Mouse (Mus musculus) embryo, embryonic 11 days (tissue): ENCODE measurements around the gene Abtb2.

Source experiments
- DNase-seq: peaks from one replicate; pipeline ENCODE4 v3.0.0-alpha.2; 2015

The Abtb2 gene

GRCm38 (mm10) chr2:103586423-103586822, 20.3 kb downstream of the Abtb2 start:
- DNase-seq = no peak

- DNase-seq = no peak
These were observed 22.7 kb downstream of the Abtb2 start for GRCm38 (mm10) chr2:103588776-103589175.

- no peak for DNase-seq
These were observed 23.3 kb downstream of the Abtb2 start for GRCm38 (mm10) chr2:103589400-103589799.

- DNase-seq = no peak
These were observed 24.5 kb downstream of the Abtb2 start for GRCm38 (mm10) chr2:103590645-103591044.

DNA sequence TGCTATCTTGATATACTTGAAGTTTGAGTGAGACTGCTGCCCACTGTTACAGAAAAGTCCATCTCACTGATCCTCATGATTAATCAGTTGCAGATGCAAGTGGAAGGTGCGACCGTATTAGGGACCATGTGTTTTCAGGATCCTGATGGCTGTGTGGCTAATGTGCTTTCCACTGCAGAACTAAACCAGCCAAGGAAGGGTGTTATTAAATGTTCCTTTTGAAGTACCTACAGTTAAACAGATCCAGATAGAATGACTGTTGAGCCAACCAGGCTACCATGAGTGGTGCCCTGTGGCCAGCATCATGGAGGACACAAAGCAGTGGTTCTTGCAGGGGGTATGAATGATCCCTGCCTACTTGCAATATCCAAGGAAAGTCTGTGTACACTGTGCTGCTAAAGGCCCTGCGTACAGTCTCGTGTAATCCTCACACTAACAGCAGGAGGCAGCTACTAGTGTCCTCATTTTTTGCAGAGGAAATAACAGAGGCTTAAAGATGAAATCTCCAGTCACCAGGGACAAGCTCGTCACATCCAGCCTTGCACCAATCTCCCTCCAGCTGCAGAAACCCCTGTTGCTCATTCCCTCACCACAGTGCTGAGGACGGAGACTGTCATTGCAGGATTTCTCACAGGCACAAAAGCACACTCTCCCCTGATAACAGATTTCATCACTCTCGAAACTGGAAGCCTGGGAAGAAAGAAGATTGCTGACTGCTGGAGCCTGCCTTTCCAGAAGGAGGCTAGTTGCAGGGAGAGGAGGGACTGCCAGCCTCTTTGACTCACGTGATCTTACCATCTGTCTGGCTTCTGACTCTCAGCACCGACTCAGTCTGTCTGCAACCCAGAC, 25.9 kb downstream of the Abtb2 start:
- DNase-seq = no peak

DNA sequence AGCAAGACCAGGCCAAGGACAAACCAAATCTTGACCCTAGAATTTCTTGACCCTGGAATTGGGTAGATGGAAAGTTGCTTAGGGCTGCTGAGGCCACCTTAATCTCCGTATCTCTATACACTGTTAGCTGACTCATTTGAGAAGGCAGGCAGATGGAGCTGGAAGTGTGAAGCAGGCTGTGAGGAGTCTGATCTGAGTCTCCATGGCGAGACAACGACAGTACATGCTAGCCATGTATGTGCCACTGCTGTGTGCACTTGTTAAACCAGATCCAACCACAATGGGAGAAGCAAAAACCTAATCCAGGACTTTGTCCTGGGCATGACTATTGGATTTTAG, 26.4 kb downstream of the Abtb2 start:
- DNase-seq = no peak

- DNase-seq = no peak
These were observed 28.5 kb downstream of the Abtb2 start for GRCm38 (mm10) chr2:103594592-103595011.

DNA sequence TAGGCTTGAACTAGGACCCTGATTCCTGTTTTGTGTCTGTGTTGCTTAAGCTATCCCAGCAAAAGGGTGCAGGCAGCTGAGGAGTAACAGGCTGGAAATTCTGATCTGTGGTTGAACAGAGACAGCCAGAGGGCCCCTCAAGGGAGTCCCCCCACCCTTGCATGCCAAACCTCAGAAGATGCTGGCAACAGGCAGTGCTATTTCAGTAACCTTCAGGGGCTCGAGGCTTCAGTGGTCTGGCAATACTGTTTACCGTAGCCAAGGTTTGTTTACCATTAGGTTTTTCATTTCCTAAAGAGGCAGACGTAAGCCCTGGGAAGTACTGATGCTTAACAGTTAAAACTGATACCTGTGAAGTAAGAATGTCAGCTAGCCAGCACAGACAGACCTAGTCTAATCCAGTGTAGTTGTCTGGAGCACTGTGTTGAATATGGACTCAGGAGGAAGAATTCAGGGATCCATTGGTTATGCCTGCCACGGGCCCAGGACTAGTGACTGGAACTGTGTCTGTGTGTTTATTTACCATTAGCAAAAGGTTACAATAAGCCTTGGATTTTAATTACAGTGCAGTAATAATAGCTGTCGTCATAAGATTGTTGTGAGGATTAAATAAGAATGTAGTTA, 29.0 kb downstream of the Abtb2 start:
- no peak for DNase-seq

DNA sequence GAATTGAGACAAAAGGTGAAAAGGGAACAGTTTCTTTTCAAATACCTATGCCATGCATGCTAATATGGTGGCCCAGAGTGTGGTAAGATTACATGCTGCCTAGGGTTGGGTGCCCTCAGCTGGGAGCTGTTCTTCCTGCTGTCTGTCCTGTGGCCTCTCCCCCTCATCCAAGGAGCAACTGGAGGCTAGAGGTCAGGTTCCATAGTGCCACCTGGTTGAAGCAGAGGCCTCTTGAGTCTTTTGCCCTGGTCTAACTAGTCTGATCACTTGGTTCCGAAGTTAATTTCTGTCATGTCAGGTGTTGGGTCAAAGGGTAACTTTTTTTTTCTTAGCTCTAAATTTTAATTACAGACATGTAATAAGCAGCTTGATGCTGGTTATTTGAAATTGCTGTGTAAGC, 33.2 kb downstream of the Abtb2 start:
- DNase-seq = no peak

GRCm38 (mm10) chr2:103600165-103600891, 34.2 kb downstream of the Abtb2 start:
- DNase-seq = peak; percentile 70

DNA sequence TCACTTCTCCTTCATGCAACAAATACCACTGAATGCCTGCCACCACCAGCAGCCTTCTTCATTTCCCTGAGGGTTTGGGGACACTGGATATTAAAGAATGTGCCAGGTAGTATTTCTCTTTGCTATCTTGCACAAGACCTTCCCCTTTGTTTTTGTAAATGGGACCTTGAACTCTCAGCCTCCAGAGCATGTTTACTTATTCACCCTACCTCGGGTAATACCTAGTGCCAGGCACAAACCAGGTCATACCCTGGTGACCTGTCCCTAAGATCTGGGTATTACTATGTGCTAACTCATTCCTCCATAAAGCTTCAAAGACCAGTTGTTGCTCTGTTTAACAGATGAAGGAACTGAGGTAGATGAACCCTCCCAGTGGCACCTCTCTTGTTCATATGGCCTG, 35.0 kb downstream of the Abtb2 start:
- no peak for DNase-seq

DNA sequence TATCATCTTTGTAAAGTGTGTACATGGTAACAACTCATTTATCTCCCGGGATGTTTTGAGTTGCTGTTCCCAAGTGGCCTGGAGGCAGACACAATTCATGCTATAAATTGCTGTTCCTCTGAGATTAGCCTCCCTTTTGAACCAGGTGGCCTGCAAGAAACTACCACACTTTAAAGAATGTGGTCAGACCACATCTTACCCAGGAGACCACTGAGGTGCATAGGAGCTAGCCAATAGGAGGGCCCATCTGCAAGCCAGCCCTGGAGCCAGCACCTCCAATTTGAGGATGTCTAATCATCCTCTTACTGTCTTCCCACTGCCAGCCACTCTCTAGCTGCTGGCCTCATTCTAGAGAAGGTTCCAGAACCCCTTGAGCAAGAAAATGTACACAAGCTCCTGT, 35.4 kb downstream of the Abtb2 start:
- DNase-seq = no peak

DNA sequence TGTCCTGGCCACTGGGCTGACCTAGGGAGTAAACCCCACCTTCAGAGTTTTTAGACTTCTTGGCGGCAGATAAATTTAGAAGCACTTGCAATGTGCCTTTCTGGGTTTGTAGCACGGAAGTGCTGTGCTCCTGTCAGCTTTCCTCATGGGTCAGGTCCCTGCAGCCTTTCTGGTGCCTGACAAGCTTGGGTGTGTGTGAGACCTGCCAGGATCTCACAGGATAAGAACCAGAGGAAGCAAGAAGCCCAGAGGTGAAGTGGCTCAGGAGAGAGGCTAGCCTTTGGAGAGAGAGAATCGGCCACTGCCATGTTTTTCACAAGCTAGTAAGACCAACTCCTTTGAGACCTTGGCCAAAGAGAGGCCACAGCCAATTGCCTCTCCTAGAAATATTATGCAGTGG, 37.1 kb downstream of the Abtb2 start:
- no peak for DNase-seq

- no peak for DNase-seq
These were observed 37.8 kb downstream of the Abtb2 start for GRCm38 (mm10) chr2:103603869-103604268.

DNA sequence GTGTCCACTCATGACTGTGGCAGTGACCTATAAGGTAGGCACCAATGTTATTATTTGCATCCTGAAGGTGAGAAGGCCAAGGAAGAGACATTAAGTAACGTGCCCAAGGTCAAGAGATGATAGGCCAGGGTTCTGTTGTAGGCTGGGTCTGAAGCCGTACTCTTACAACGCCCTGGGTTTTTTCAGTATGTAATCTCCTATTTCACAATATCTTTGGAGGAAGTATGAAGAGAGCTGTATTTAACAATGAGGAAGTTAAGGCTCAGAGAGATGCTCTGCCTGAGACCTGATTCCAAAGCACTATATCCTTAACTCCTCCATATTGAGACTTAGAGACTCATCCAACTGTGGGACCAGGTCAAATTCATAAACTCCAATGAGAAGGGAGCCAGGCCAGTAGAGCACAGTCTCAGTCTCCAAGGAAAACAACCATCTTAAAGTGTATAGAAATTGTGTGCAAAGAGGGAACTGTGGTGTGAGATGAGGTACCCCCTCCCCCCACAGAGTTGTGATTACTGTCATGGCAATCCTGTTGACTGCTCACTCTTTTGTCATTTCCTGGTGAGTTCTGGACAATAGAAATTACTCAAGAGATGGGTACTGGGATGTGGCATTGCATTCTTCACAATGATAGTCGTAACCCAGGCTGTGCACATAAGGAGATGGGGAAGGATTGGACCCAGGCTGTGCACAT, 39.8 kb downstream of the Abtb2 start:
- DNase-seq = no peak

DNA sequence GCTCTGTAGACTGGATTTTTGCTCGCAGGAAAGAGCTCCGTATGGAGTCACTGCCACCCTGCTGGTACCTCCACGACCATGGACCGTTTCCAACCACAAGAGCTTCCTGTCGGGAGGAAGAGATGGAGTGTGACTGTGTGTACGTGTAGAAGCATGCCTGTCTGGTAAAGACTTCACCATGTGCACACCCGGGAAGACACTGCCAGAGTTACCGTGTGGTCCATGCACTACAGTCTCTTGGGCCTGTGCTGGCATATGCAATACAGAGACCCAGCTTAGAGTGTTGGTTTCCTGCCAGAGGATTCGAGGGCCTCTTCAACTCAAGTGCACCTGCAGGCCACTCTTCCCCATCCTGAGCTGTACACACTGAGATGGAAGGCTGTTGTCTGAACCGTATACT, 41.8 kb downstream of the Abtb2 start:
- DNase-seq = no peak

- no peak for DNase-seq
These were observed 42.8 kb downstream of the Abtb2 start for GRCm38 (mm10) chr2:103608947-103609346.

DNA sequence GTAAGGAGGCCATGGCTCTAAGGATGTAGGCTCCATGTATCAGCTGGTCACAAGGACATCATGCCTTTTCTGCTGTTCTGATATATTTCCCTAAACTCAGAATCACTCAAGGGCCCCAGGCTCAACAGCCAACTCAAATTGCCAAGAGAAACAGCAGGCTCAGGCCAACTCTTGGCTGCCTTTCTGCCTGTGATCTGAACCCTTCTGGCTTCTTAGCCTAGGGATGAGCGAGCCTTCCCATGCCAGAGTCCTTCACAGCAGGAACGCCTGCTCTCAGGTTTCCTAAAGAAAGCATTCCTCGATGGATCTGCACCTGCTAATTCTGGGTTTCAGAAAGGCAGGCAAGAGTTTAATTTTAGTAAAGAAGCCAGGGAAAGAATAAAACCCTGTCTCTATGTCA, 43.4 kb downstream of the Abtb2 start:
- no peak for DNase-seq

GRCm38 (mm10) chr2:103610831-103611535, 44.9 kb downstream of the Abtb2 start:
- no peak for DNase-seq

- no peak for DNase-seq
These were observed 47.8 kb downstream of the Abtb2 start for GRCm38 (mm10) chr2:103613865-103614264.

DNA sequence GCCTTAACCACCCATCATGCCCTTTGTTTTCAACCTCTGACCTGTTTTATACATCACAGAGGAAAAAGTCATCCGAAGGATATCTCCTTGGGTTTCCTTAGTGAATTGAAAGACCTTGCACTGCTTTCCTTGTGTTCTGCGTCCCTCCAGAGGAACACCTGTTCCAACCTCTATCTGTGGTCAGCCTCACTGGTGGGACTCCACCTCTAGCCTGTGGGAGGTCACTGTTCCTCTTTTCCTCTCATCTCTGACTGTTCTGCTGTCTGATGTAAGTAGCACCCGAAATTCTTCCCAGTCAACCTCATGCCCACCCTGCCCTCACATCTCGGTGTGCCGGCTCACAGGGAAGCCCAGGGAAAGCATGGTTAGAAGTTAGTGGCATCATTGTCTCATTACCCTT, 48.9 kb downstream of the Abtb2 start:
- no peak for DNase-seq

- no peak for DNase-seq
These were observed 52.3 kb downstream of the Abtb2 start for GRCm38 (mm10) chr2:103618407-103618806.

- DNase-seq = peak; percentile 47
These were observed 56.8 kb downstream of the Abtb2 start for GRCm38 (mm10) chr2:103622950-103623349.
